Mouse (Mus musculus) kidney, embryonic 15.5 days (tissue): ENCODE results near the gene Gm28230. TPM values are rescaled to one million over a fixed set of nuclear protein-coding genes. Genes with fewer than 3 reads are reported as not detected.
A peak's percentile ranks its signal among the peaks of the same experiment; 100 is the strongest.

ENCODE experiments used
- ATAC-seq: fragments of 200-750 bp; cut with Nextera tagmentation; replicated peaks from 2 replicates; pipeline ENCODE4 v1.8.0; 2017; ENCODE audit warnings: moderate TSS enrichment; ENCODE audit not compliant: low FRiP score
- H3K27ac ChIP-seq: fragments of 300-500 bp; sonication (generic); 2 replicates; pipeline ENCODE4 v1.5.1; 2015; ENCODE audit warnings: mild to moderate bottlenecking, inconsistent platforms
- H3K27me3 ChIP-seq: fragments of 300-500 bp; sonication (generic); 2 replicates; pipeline ENCODE4 v1.6.1; 2015; ENCODE audit warnings: inconsistent platforms
- H3K36me3 ChIP-seq: fragments of 300-500 bp; sonication (generic); 2 replicates; pipeline ENCODE4 v1.6.1; 2015; ENCODE audit warnings: inconsistent platforms
- H3K4me1 ChIP-seq: fragments of 300-500 bp; sonication (generic); 2 replicates; pipeline ENCODE4 v1.6.1; 2015; ENCODE audit warnings: inconsistent platforms
- H3K4me2 ChIP-seq: fragments of 300-500 bp; sonication (generic); 2 replicates; pipeline ENCODE4 v1.6.1; 2015; ENCODE audit warnings: moderate library complexity, mild to moderate bottlenecking, inconsistent platforms
- H3K4me3 ChIP-seq: fragments of 300-500 bp; sonication (generic); replicated peaks from 2 replicates; pipeline ENCODE4 v1.5.1; 2015; ENCODE audit warnings: mild to moderate bottlenecking, inconsistent platforms
- H3K9ac ChIP-seq: fragments of 300-500 bp; sonication (generic); 2 replicates; pipeline ENCODE4 v1.6.1; 2015; ENCODE audit warnings: mild to moderate bottlenecking, inconsistent platforms
- H3K9me3 ChIP-seq: fragments of 300-500 bp; sonication (generic); replicated peaks from 2 replicates; pipeline ENCODE4 v1.6.1; 2016; ENCODE audit warnings: inconsistent platforms
- WGBS: fragments of 180-500 bp; shearing (Covaris S2); methylation state at CpG from one replicate; pipeline ENCODE4 v1.1.7; 2015; ENCODE audit warnings: mixed read lengths; 5-methylcytosine and 5-hydroxymethylcytosine counted together
- polyA plus RNA-seq: library from polyadenylated mRNA; unstranded; fragments of >200 nt; fragmentation: Nextera tagmentation; extraction: Ambion mirVana; gene quantifications from 2 replicates; pipeline ENCODE4 v1.2.1, GENCODE M21; 2015

Gene Gm28230
- polyA plus RNA-seq, 1 experiment from 2014 or later = 2.3 TPM

GRCm38 (mm10) chr2:74740311-74741091 lies 14.0 kb downstream of the Gm28230 start:
- Histone ChIP-seq H3K9me3 (no peaks in the 10 kb centered on the region), H3K27ac (peak overlapping the region; percentile 96), H3K4me1 (peaks cover 71% of the 10 kb centered on the region), H3K9ac (peak overlapping the region; percentile 53), H3K4me3 (peak overlapping the region; percentile 45), H3K36me3 (no peaks in the 10 kb centered on the region), H3K27me3 (peaks cover 36% of the 10 kb centered on the region), H3K4me2 (peak overlapping the region; percentile 77)
- WGBS = 2% methylated on average over 43 of the region's 43 CpGs
- peak; percentile 59 for ATAC-seq

DNA sequence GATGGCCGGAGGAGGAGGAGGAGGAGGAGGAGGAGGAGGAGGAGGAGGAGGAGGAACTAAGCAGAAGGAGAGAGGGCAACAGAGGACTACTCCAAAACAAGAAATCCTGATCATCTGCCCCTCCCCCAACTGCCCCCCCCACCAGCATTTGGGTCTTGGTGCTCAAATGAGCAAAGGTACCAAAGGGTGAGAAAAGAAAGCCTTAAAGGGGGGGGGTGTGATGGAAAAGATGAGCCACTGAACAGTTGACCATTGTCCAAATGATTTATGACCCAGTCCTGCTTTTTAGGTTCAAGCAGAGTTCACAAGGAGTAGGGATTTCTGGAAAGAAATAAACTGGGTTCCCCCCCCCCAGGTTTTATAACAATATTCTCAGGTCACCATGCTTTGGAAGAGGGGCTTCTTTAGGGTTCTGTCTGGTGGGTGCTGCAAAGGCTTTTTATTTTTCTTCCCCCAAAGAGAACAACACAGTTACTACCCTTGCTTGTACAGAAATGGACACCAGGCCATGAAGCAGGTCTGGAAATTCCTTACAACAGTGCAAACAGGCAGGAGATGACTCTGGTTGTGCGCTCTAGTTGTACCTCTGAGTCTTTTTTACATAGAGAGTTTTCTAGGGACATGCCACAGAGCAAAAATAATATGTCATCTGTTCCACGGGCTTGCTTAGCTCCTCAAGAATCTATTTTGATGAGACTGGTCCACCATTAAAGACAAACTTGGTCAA lies 14.9 kb downstream of the Gm28230 start:
- Histone ChIP-seq H3K4me2 (no peak overlapping the region), H3K27me3 (peaks cover 40% of the 10 kb centered on the region), H3K4me1 (peaks cover 71% of the 10 kb centered on the region), H3K4me3 (no peak overlapping the region), H3K9me3 (no peaks in the 10 kb centered on the region), H3K27ac (peak overlapping the region; percentile 75), H3K36me3 (no peaks in the 10 kb centered on the region), H3K9ac (no peak overlapping the region)
- ATAC-seq = 0 out of 2 replicates have a peak, but pooled peaks have one; percentile 11
- WGBS = 38% methylated on average over 2 of the region's 3 CpGs

GRCm38 (mm10) chr2:74741979-74742277 lies 15.4 kb downstream of the Gm28230 start:
- Histone ChIP-seq H3K9me3 (no peaks in the 10 kb centered on the region), H3K36me3 (no peaks in the 10 kb centered on the region), H3K27me3 (peaks cover 41% of the 10 kb centered on the region), H3K4me2 (no peak overlapping the region), H3K27ac (peak overlapping the region; percentile 75), H3K4me1 (peaks cover 71% of the 10 kb centered on the region), H3K9ac (no peak overlapping the region), H3K4me3 (no peak overlapping the region)
- no peak for ATAC-seq

DNA sequence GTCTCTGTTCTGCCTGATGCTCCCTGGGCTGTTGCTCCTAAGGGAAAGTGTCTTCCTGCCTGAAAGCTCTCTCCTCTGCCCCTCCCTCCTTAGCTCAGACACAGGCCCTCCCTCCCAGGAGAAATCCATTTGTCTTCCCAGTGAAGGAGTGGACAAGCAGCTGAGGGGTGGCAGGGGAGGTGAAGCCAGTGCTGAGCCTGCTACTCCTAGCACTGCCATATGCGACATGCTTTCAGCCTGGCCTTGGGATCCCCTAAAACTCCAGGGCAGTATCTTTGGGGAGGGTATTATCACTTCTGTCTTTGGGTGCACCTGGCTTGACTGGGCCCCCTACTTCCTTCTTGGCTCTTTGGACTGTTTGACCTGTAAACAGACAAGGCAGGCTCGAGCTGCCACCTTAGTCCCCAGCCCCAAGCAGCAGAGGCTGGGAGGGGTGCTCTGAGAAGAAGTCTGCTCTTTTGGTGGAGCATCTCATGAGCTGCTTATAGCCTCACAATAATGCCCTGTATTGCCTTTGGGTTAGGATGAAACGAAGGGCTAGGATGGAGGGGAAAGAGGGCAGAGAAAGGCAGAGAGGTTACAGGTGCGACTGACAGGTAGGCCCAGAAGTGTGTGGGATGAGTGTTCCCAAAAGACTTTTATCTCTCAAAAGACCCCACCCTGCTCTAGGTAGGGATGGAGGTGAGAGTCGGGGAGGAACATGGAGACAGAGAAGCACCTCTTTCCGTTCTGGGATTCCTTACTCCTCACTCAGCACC lies 19.2 kb downstream of the Gm28230 start:
- peaks cover 31% of the 10 kb centered on the region for H3K27me3 ChIP-seq
- H3K9me3 ChIP-seq = no peaks in the 10 kb centered on the region
- no peak for ATAC-seq
- H3K4me1 ChIP-seq = peaks cover 68% of the 10 kb centered on the region
- no peak overlapping the region; the same call in 1 of the 2 replicates for H3K9ac ChIP-seq
- no peaks in the 10 kb centered on the region for H3K36me3 ChIP-seq
- 27% methylated on average over 6 of the region's 6 CpGs for WGBS
- H3K27ac ChIP-seq = peak overlapping the region; percentile 61; the same call in 1 of the 2 replicates
- H3K4me3 ChIP-seq = peak overlapping the region; percentile 32
- H3K4me2 ChIP-seq = peak overlapping the region; percentile 73

DNA sequence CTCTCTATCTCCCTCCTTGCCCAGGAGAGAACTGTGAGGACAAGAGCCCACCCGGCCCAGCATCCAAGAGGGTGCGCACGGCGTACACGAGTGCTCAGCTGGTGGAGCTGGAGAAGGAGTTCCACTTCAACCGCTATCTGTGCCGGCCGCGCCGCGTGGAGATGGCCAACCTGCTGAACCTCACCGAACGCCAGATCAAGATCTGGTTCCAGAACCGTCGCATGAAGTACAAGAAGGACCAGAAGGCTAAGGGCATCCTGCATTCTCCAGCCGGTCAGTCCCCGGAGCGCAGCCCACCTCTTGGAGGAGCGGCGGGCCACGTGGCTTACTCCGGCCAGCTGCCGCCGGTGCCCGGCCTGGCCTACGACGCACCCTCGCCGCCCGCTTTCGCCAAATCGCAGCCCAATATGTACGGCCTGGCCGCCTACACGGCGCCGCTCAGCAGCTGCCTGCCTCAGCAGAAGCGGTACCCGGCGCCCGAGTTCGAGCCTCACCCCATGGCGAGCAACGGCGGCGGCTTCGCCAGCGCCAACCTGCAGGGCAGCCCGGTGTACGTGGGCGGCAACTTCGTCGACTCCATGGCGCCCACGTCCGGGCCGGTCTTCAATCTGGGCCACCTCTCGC lies 19.9 kb downstream of the Gm28230 start:
- H3K4me1 ChIP-seq = peaks cover 62% of the 10 kb centered on the region
- no peak; the same call in 1 of the 2 replicates for ATAC-seq
- peak overlapping the region; percentile 32 for H3K4me3 ChIP-seq
- peak overlapping the region; percentile 61 for H3K27ac ChIP-seq
- no peaks in the 10 kb centered on the region for H3K36me3 ChIP-seq
- WGBS = 8% methylated on average over 58 of the region's 58 CpGs
- peak overlapping the region; percentile 73 for H3K4me2 ChIP-seq
- H3K27me3 ChIP-seq = peaks cover 38% of the 10 kb centered on the region
- no peaks in the 10 kb centered on the region for H3K9me3 ChIP-seq
- peak overlapping the region; percentile 44 for H3K9ac ChIP-seq

GRCm38 (mm10) chr2:74747006-74747405 lies 20.5 kb downstream of the Gm28230 start:
- Histone ChIP-seq H3K9ac (peak overlapping the region; percentile 44), H3K4me2 (peak overlapping the region; percentile 73), H3K4me3 (peak overlapping the region; percentile 32), H3K9me3 (no peaks in the 10 kb centered on the region), H3K4me1 (peaks cover 57% of the 10 kb centered on the region), H3K36me3 (no peaks in the 10 kb centered on the region), H3K27ac (peak overlapping the region; percentile 61), H3K27me3 (peaks cover 43% of the 10 kb centered on the region)
- ATAC-seq = peak; percentile 40; the same call in 1 of the 2 replicates
- WGBS = 19% methylated on average over 24 of the region's 24 CpGs

GRCm38 (mm10) chr2:74747661-74748141 lies 21.2 kb downstream of the Gm28230 start:
- Histone ChIP-seq H3K4me1 (peaks cover 64% of the 10 kb centered on the region), H3K9ac (peak overlapping the region; percentile 44; the same call in 1 of the 2 replicates), H3K27me3 (peaks cover 46% of the 10 kb centered on the region), H3K27ac (peak overlapping the region; percentile 61), H3K9me3 (no peaks in the 10 kb centered on the region), H3K4me2 (peak overlapping the region; percentile 73), H3K36me3 (no peaks in the 10 kb centered on the region), H3K4me3 (peak overlapping the region; percentile 32)
- no peak for ATAC-seq
- 47% methylated on average over 11 of the region's 11 CpGs for WGBS

GRCm38 (mm10) chr2:74748436-74748995 lies 22.0 kb downstream of the Gm28230 start:
- H3K4me2 ChIP-seq = peak overlapping the region; percentile 73
- H3K27me3 ChIP-seq = peaks cover 46% of the 10 kb centered on the region
- no peaks in the 10 kb centered on the region for H3K9me3 ChIP-seq
- WGBS = 38% methylated on average over 9 of the region's 9 CpGs
- H3K4me1 ChIP-seq = peaks cover 72% of the 10 kb centered on the region
- 0 out of 2 replicates have a peak overlapping the region, but pooled peaks have one; percentile 78 for H3K27ac ChIP-seq
- H3K36me3 ChIP-seq = no peaks in the 10 kb centered on the region
- H3K4me3 ChIP-seq = 0 out of 2 replicates have a peak overlapping the region, but pooled peaks have one; percentile 4
- ATAC-seq = no peak
- no peak overlapping the region for H3K9ac ChIP-seq

- peak; percentile 80 for ATAC-seq
- peak overlapping the region; percentile 78 for H3K27ac ChIP-seq
- peak overlapping the region; percentile 45 for H3K9ac ChIP-seq
- no peaks in the 10 kb centered on the region for H3K9me3 ChIP-seq
- H3K36me3 ChIP-seq = no peaks in the 10 kb centered on the region
- peaks cover 42% of the 10 kb centered on the region for H3K27me3 ChIP-seq
- peak overlapping the region; percentile 73 for H3K4me2 ChIP-seq
- WGBS = 1% methylated on average over 47 of the region's 47 CpGs
- H3K4me3 ChIP-seq = peak overlapping the region; percentile 39
- H3K4me1 ChIP-seq = peaks cover 73% of the 10 kb centered on the region
Measured at GRCm38 (mm10) chr2:74749337-74750121, 23.0 kb downstream of the Gm28230 start.

DNA sequence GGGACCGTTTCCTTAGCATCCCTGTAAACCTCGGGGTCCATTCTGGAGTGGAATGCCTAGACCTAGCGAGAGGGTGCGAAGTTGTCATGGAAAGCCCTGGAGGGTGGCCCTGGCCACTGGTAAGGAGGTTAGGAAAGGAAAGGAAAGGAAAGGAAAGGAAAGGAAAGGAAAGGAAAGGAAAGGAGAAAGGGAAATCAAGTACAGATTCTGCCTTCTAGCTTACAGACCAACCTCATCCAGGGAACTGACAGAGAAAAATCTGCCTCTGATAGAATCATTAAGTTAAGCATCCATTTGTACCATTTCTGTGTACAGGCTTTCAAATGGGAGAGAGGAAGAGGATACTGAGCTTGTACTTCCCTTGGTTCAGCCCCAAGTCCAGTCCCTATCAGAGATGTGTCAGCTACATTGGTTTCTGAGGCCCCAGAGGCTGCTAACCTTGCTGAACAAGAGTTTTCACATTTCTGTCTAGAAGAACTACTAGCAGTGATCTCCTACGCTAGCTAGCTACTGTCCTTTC lies 24.3 kb downstream of the Gm28230 start:
- H3K9ac ChIP-seq = no peak overlapping the region
- peaks cover 65% of the 10 kb centered on the region for H3K4me1 ChIP-seq
- peaks cover 41% of the 10 kb centered on the region for H3K27me3 ChIP-seq
- H3K9me3 ChIP-seq = no peaks in the 10 kb centered on the region
- H3K4me3 ChIP-seq = no peak overlapping the region
- no peaks in the 10 kb centered on the region for H3K36me3 ChIP-seq
- H3K4me2 ChIP-seq = peak overlapping the region; percentile 73
- WGBS = 64% methylated on average over 5 of the region's 5 CpGs
- H3K27ac ChIP-seq = 0 out of 2 replicates have a peak overlapping the region, but pooled peaks have one; percentile 14
- no peak for ATAC-seq
